ENCODE assay signal across 16 mouse cellular contexts in the genomic region with DNA sequence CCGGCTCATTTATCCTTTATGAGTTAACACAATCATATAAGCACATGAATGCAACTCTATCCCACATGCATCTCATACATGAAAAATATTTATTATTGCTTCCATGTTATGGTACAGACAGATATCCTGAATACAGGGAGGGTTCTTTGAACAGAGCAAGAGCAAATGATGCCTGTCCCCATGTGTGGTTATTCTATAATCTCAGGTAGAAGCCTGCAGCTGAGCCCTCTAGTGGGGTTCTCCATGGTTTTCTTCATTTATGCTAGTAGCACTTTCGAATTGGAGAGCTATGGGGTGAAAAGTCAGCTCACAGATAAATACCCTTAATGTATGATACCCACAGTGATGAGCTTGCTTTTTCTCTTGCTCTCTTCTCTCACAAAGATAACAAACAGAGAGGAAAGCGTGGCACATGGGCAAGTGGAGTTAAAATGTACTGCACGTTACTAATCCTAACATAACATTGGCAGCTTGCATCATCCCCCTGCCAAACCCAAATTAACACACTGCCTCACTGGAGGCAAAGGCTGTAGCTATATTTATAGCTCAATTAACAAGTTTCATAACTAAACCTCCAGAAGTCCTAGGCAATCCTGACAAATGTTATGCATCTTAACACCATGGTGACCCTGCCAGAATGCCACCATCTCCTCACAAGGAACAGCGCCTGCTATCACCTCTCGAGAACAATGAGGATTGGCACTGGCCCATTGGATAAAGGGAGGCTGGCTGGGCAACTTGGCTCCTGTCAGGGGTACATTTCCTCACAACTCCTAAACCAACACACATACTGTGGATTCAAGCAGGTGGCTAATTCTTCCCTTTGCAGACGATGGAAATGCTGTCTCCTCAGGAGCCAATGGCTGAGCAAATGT.
DNase-seq lines count a peak whose midpoint lies in the region; ATAC-seq and TF ChIP-seq lines count a peak whose summit lies in the region.
"Had no signal": no experiment of that assay in that cellular context is flagged by ENCODE, and none has a peak within 500 bp of the region (broad histone marks: within the 10 kb centered on the region; RNA-seq: fewer than 3 reads in every experiment).

No protein-coding gene starts in this region.

- H3K9me3 ChIP-seq in lung, postnatal 0 days (ENCODE audit: low read length) = no peaks in the 10 kb centered on the region
- H3K9me3 ChIP-seq: embryonic facial prominence, embryonic 15.5 days; heart, embryonic 10.5 days; liver, embryonic 13.5 days; midbrain, embryonic 15.5 days had no signal

- H3K4me2 ChIP-seq in lung, postnatal 0 days (replicated peaks; ENCODE audit: low read depth, low read length) = no peak overlapping the region
- H3K4me2 ChIP-seq: embryonic facial prominence, embryonic 15.5 days; liver, embryonic 13.5 days; midbrain, embryonic 15.5 days had no signal

- TF ChIP-seq CTCF in lung, postnatal 0 days (IDR thresholded peaks at IDR 0.05) = no peak

- no peaks in the 10 kb centered on the region for H3K36me3 ChIP-seq in lung, postnatal 0 days (ENCODE audit: insufficient read depth, low read length)
- H3K36me3 ChIP-seq: embryonic facial prominence, embryonic 15.5 days; heart, embryonic 10.5 days; liver, embryonic 13.5 days; midbrain, embryonic 15.5 days had no signal

- no peak overlapping the region for H3K9ac ChIP-seq in lung, postnatal 0 days (replicated peaks; ENCODE audit: low read depth)
- H3K9ac ChIP-seq: embryonic facial prominence, embryonic 15.5 days; liver, embryonic 13.5 days; midbrain, embryonic 15.5 days had no signal

- no peak for TF ChIP-seq EP300 in lung, postnatal 0 days (IDR thresholded peaks at IDR 0.05)

- no peak overlapping the region for H3K4me3 ChIP-seq in lung, postnatal 0 days (ENCODE audit: low read depth, low read length)
- H3K4me3 ChIP-seq: embryonic facial prominence, embryonic 15.5 days; gastrocnemius, adult 2 months; heart, embryonic 10.5 days; liver, embryonic 13.5 days; midbrain, embryonic 15.5 days had no signal

- peak; percentile 71 to 74 for DNase-seq in cerebellum, postnatal 10 days
- no peak for DNase-seq in cerebellum, adult 8-10 months
- DNase-seq in right cerebral cortex, adult 18-20 months = peak; percentile 48
- DNase-seq in right cerebral cortex, postnatal 4 days = no peak
- DNase-seq in layer of hippocampus, postnatal 25 days (ENCODE audit: extremely low spot score in 1 of 2, low spot score in 1 of 2) = peak; percentile 27 to 53
- DNase-seq in telencephalon, adult 2 months (ENCODE audit: low read depth, low spot score) = peak; percentile 78
- DNase-seq in urinary bladder, postnatal 14 days (ENCODE audit: low spot score) = no peak
- DNase-seq in lung, postnatal 0 days (ENCODE audit: low spot score) = no peak
- DNase-seq: adrenal gland, adult 8-10 months; gastrocnemius, adult 2 months; kidney, adult 11 months; liver, embryonic 13.5 days had no signal

- no peak for ATAC-seq in lung, postnatal 0 days
- ATAC-seq: midbrain, embryonic 15.5 days had no signal

- H3K27ac ChIP-seq in lung, postnatal 0 days (ENCODE audit: low read length) = no peak overlapping the region
- H3K27ac ChIP-seq: embryonic facial prominence, embryonic 15.5 days; gastrocnemius, adult 2 months; heart, embryonic 10.5 days; liver, embryonic 13.5 days; macrophage; midbrain, embryonic 15.5 days had no signal

- 68% methylated on average over 7 of the region's 7 CpGs for WGBS in lung, postnatal 0 days

- H3K4me1 ChIP-seq in lung, postnatal 0 days (ENCODE audit: insufficient read depth, low read depth, low read length) = no peaks in the 10 kb centered on the region
- H3K4me1 ChIP-seq: embryonic facial prominence, embryonic 15.5 days; heart, embryonic 10.5 days; liver, embryonic 13.5 days; midbrain, embryonic 15.5 days had no signal

- H3K27me3 ChIP-seq in lung, postnatal 0 days (replicated peaks; ENCODE audit: insufficient read depth, low read length) = no peaks in the 10 kb centered on the region
- H3K27me3 ChIP-seq: embryonic facial prominence, embryonic 15.5 days; liver, embryonic 13.5 days; midbrain, embryonic 15.5 days had no signal

Comparison
In these comparisons a context has a peak if more than half of its experiments do, and no peak if none do; other contexts are left out.
1. DNase-seq: peak in cerebellum, postnatal 10 days (2 of 2), right cerebral cortex, adult 18-20 months (single experiment), layer of hippocampus, postnatal 25 days (2 of 2) and telencephalon, adult 2 months (single experiment); none in cerebellum, adult 8-10 months (single experiment), right cerebral cortex, postnatal 4 days (single experiment), urinary bladder, postnatal 14 days (single experiment) and lung, postnatal 0 days (single experiment).